Mouse (Mus musculus) frontal cortex, postnatal 10 days (tissue): ENCODE data around the gene Med17.
"Not testable (repeated sequence)": the region's sequence is repeated elsewhere in the genome, so short reads cannot be mapped to it uniquely, and the experiment has no call there.

Experiments
- DNase-seq, 2 experiments: peaks; one replicate each; pipeline ENCODE4 v3.0.0; 2022; ENCODE audit warnings: low spot score in 2 of 2, mixed read lengths in 1 of 2

The Med17 gene

GRCm38 (mm10) chr9:15279649-15280490 lies at the start of gene Med17:
Gene Med17 (minus strand): TSS chr9:15279931.
- DNase-seq: peak; percentile 84 to 93

GRCm38 (mm10) chr9:15318170-15318742 lies 38.5 kb upstream of the Med17 start:
- DNase-seq: no peak

GRCm38 (mm10) chr9:15317223-15318169 lies 37.8 kb upstream of the Med17 start:
- DNase-seq: no peak

- not testable (repeated sequence) for DNase-seq
Measured at GRCm38 (mm10) chr9:15316296-15316695, 36.6 kb upstream of the Med17 start.

- DNase-seq: no peak
Measured at GRCm38 (mm10) chr9:15314619-15315018, 34.9 kb upstream of the Med17 start.

GRCm38 (mm10) chr9:15313633-15314032 lies 33.9 kb upstream of the Med17 start:
- DNase-seq: no peak

- no peak for DNase-seq
Measured at GRCm38 (mm10) chr9:15312054-15312735, 32.5 kb upstream of the Med17 start.

- DNase-seq: no peak
Measured at GRCm38 (mm10) chr9:15310179-15310578, 30.4 kb upstream of the Med17 start.

- no peak for DNase-seq
Measured at GRCm38 (mm10) chr9:15309425-15309824, 29.7 kb upstream of the Med17 start.

GRCm38 (mm10) chr9:15308254-15308653 lies 28.5 kb upstream of the Med17 start:
- no peak for DNase-seq

GRCm38 (mm10) chr9:15307257-15307656 lies 27.5 kb upstream of the Med17 start:
- no peak for DNase-seq

GRCm38 (mm10) chr9:15306398-15307119 lies 26.8 kb upstream of the Med17 start, which contains the start of gene 4931406C07Rik:
Gene 4931406C07Rik (minus strand): TSS chr9:15306448.
- DNase-seq: no peak

- DNase-seq: peak; percentile 93 to 96
Measured at GRCm38 (mm10) chr9:15305503-15306397, 26.0 kb upstream of the Med17 start, which contains the start of gene Taf1d. Gene Taf1d (plus strand): TSS chr9:15306214.

GRCm38 (mm10) chr9:15302881-15303280 lies 23.1 kb upstream of the Med17 start:
- DNase-seq: no peak

GRCm38 (mm10) chr9:15302006-15302405 lies 22.3 kb upstream of the Med17 start:
- not testable (repeated sequence) for DNase-seq

GRCm38 (mm10) chr9:15301399-15301798 lies 21.7 kb upstream of the Med17 start:
- DNase-seq: peak in 1 of 2 experiments; percentile 26

GRCm38 (mm10) chr9:15300056-15300455 lies 20.3 kb upstream of the Med17 start:
- no peak for DNase-seq

- no peak for DNase-seq
Measured at GRCm38 (mm10) chr9:15298451-15298850, 18.7 kb upstream of the Med17 start.

- DNase-seq: no peak
Measured at GRCm38 (mm10) chr9:15297112-15297511, 17.4 kb upstream of the Med17 start.

- no peak for DNase-seq
Measured at GRCm38 (mm10) chr9:15289251-15289650, 9.5 kb upstream of the Med17 start.
